Mouse (Mus musculus) ES-E14 (cell line): ENCODE measurements at regions not wholly inside any gene's neighbourhood (a gene's known extent, or its start where the extent isn't known, plus 50 kb on each side); places are given as distances from the start of the nearest gene placed in this dataset.
"Not testable (repeated sequence)": the region's sequence is repeated elsewhere in the genome, so short reads cannot be mapped to it uniquely, and the experiment has no call there.

Experiments used
- DNase-seq: peaks from one replicate; pipeline ENCODE4 v3.0.0-alpha.2; 2013; ENCODE audit warnings: low read depth, low spot score
- H3K27ac ChIP-seq: 2 replicates; pipeline ENCODE4 v1.5.1; 2012; ENCODE audit warnings: low read depth, mild to moderate bottlenecking, low read length, moderate library complexity, mixed read lengths; ENCODE audit not compliant: poor library complexity, insufficient read depth, severe bottlenecking
- H3K36me3 ChIP-seq: 2 replicates; pipeline ENCODE4 v1.6.1; 2012; ENCODE audit warnings: mild to moderate bottlenecking, low read length, moderate library complexity, mixed read lengths; ENCODE audit not compliant: control insufficient read depth, poor library complexity, insufficient read depth, severe bottlenecking
- H3K4me1 ChIP-seq, 2 experiments: fragments of 150-350 bp in 1 of 2; sonication (generic) in 1 of 2; 2 replicates each; pipeline ENCODE4 v1.6.1; 2012; ENCODE audit warnings: low read length in 2 of 2, mild to moderate bottlenecking in 1 of 2, mixed read lengths in 1 of 2; ENCODE audit not compliant: control insufficient read depth in 2 of 2, insufficient read depth in 2 of 2, poor library complexity in 1 of 2
- H3K4me3 ChIP-seq, 2 experiments: fragments of 150-350 bp in 1 of 2; sonication (generic) in 1 of 2; 2 replicates each; pipeline ENCODE4 v1.5.1; 2012; ENCODE audit warnings: low read length in 2 of 2, low read depth in 1 of 2, mild to moderate bottlenecking in 1 of 2, mixed read lengths in 1 of 2; ENCODE audit not compliant: insufficient read depth in 1 of 2, poor library complexity in 1 of 2, severe bottlenecking in 1 of 2
- H3K9ac ChIP-seq: 2 replicates; pipeline ENCODE4 v1.6.1; 2012; ENCODE audit warnings: low read depth, mild to moderate bottlenecking, low read length, mixed read lengths; ENCODE audit not compliant: poor library complexity, insufficient read depth, severe bottlenecking
- H3K9me3 ChIP-seq: fragments of 150-350 bp; sonication (generic); 2 replicates; pipeline ENCODE4 v1.6.1; 2012; ENCODE audit warnings: low read depth, mild to moderate bottlenecking, low read length; ENCODE audit not compliant: control insufficient read depth, insufficient read depth
- CHD2 ChIP-seq: IDR thresholded peaks from 2 replicates; pipeline ENCODE4 v1.6.1; 2014; ENCODE audit warnings: mild to moderate bottlenecking, low read depth, low read length, inconsistent platforms
- HCFC1 ChIP-seq: IDR thresholded peaks from 2 replicates; pipeline ENCODE4 v1.6.1; 2012; ENCODE audit warnings: low read length, inconsistent platforms, borderline replicate concordance; ENCODE audit not compliant: insufficient read depth
- MAFK ChIP-seq: IDR thresholded peaks from 2 replicates; pipeline ENCODE4 v1.6.1; 2014; ENCODE audit warnings: mild to moderate bottlenecking, low read depth, low read length, inconsistent platforms; ENCODE audit not compliant: insufficient read depth
- ZC3H11A ChIP-seq: IDR thresholded peaks from 2 replicates; pipeline ENCODE4 v1.6.1; 2012; ENCODE audit warnings: low read depth, mild to moderate bottlenecking, inconsistent platforms, low read length, borderline replicate concordance
- ZNF384 ChIP-seq: IDR thresholded peaks from 2 replicates; pipeline ENCODE4 v1.6.1; 2012; ENCODE audit warnings: low read depth, low read length, inconsistent platforms
- in situ Hi-C, 2 experiments: fragments of 600-800 bp; cut with MboI; formaldehyde crosslinking; loops; one replicate each; pipeline ENCODE4 v1.15.1; 2025; ENCODE audit warnings: low sequenced_read_pairs in 2 of 2, inconsistent platforms in 1 of 2; ENCODE audit not compliant: unreplicated experiment in 2 of 2

DNA sequence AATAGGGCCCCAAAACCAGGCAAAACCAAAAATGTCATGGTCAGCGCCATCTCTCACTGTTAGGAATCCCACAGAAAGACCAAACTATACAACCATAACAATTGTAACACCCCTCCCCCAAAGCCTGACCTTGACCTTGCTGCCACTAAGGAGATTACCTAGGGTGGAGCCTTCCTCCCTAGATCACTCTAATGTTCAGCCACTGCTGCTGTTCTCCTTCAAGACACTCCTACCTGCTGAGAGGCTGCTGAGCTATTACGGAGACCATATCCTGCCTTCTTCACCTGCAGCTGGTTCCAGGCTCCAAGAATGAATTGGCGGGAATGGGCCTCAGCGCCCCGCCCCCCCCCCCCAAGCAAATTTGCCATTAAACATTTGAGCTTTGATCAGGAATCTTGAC, 1205.5 kb upstream of the Alcam start:
- TF ChIP-seq CHD2 = no peak
- DNase-seq = peak; percentile 25
- Histone ChIP-seq H3K4me1 (no peaks in the 10 kb centered on the region; a peak in 1 of 4 replicates), H3K9me3 (no peaks in the 10 kb centered on the region), H3K4me3 (no peak overlapping the region), H3K9ac (no peak overlapping the region), H3K36me3 (no peaks in the 10 kb centered on the region), H3K27ac (no peak overlapping the region; the same call in 1 of the 2 replicates)
- in situ Hi-C loops = no loop called here

DNA sequence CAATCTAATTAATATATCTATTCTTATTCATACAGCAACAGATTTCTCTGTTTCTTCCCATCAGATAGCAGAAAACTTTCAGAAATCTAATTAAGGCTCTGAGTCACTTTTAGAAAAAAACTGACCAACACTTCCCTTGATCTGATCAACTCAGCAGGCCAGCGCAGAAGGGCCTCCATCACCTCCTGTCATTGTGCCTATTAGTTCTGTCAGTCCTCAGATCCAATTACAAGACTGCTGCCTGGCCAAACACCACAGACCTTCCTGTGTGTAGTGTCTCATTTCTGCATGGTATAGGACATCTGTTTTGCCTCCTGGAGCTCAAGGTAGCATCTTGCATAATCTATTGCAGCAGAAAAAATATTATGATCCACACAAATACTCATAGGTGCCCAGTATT, 1184.3 kb upstream of the Alcam start:
- Histone ChIP-seq H3K27ac (no peak overlapping the region), H3K9ac (no peak overlapping the region), H3K4me3 (no peak overlapping the region), H3K9me3 (no peaks in the 10 kb centered on the region), H3K36me3 (no peaks in the 10 kb centered on the region), H3K4me1 (no peaks in the 10 kb centered on the region)
- in situ Hi-C loops = no loop called here
- TF ChIP-seq HCFC1 (no peak), MAFK (no peak), ZC3H11A (no peak), CHD2 (no peak), ZNF384 (no peak)
- no peak for DNase-seq

DNA sequence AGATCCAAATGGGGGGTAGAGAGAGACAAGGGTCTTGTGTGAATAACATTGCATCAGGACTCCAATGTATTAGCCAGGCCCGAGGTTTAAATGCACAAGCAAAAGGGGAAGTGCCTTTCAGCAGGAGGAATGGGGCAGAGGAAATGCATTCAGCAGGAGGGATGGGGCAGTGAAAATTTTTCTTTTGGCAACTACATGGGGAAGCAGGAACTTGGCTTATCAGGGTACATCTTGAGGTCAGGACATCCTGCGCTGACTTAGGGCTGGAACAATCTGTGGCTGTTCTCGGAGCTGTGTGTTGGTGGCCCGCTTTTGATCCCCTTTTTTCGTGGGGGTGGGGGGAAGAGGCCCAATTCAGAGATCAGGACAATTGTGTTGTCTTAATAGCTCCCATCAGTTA, 1147.8 kb upstream of the Alcam start:
- H3K9ac ChIP-seq, H3K27ac ChIP-seq, H3K4me1 ChIP-seq, H3K4me3 ChIP-seq, in situ Hi-C loops, H3K36me3 ChIP-seq, DNase-seq, H3K9me3 ChIP-seq: not testable (repeated sequence)

DNA sequence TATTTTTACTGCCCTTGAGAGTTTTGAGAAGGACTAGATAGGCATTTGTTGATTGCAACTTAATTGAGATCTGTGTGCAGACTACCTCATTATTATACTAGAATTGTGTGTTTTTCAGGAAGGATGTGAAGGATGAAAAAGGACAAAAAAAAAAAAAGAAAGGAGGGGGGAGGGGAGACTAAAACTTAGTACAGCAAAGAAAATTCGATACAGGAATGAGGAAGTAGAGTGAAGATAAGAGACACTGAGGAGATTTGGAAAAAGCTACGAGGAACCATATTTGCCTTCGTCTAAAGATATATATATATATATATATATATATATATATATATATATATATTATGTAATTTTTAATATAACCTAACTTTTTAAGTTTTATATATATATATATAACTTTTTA, 1144.3 kb upstream of the Alcam start:
- no peaks in the 10 kb centered on the region for H3K36me3 ChIP-seq
- H3K9me3 ChIP-seq = no peaks in the 10 kb centered on the region
- no peak overlapping the region for H3K4me3 ChIP-seq
- no peaks in the 10 kb centered on the region for H3K4me1 ChIP-seq
- H3K27ac ChIP-seq = no peak overlapping the region
- TF ChIP-seq HCFC1 (no peak), MAFK (no peak), ZC3H11A (no peak), CHD2 (no peak), ZNF384 (no peak)
- in situ Hi-C loops = no loop called here
- no peak for DNase-seq
- no peak overlapping the region for H3K9ac ChIP-seq

DNA sequence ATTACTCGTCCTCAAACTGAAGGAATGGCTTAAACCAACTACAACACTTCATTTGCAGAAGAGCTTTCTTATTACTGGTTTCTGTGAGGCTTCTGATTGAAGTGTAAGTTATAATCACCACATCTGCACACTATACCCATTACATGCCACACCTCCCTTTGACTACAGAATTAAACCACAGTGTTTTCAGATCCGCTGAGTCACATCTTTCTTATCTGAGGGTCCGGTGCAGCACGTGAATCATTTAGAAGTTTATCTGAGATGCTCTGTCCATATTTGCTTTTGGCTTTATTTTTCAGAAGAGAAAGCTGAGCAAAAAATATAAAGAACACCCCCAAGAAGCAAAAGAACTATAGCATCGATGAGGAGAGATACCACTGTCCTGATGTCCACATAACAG, 1111.8 kb upstream of the Alcam start:
- Histone ChIP-seq H3K4me3 (no peak overlapping the region), H3K36me3 (no peaks in the 10 kb centered on the region), H3K9ac (no peak overlapping the region), H3K9me3 (no peaks in the 10 kb centered on the region), H3K27ac (no peak overlapping the region), H3K4me1 (no peaks in the 10 kb centered on the region)
- no peak for DNase-seq
- TF ChIP-seq HCFC1 (no peak), ZC3H11A (no peak), ZNF384 (no peak), CHD2 (no peak), MAFK (no peak)
- in situ Hi-C loops = no loop called here
